Mouse (Mus musculus) lung, postnatal 4 days (tissue): ENCODE data around the gene Maml3.

ENCODE experiments used
- DNase-seq, 2 experiments: peaks; one replicate each; pipeline ENCODE4 v3.0.0; 2021

Gene Maml3

DNA sequence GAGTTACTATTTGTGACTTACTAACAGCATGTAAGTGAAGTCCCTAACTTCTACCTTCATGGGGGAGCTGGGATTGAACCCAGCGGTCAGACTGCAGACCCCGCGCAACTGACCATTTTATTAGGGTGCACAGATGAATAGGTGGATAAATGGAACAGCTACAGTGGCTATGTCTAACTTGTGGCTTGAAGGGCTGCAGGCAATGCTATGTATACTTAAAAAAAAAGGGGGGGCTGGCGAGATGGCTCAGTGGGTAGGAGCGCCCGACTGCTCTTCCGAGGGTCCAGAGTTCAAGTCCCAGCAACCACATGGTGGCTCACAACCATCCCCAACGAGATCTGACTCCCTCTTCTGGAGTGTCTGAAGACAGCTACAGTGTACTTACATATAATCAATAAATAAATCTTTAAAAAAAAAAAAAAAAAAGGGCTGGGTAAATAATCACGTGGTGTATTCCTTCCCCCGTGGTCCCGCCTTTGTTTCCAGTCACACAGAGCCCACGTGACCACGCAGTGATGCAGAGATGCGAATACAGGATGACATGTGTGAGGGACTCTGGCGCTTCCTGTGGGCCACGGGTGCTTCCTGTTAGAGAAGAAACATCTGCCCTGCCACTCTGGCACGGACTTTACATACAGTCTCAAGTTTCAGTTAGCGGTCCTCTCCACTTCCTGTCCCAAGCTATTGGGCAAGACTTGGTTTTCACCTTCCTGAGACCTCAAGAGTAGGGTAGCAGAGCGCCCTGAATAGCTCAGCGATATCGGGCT is 105.0 kb downstream of the Maml3 start:
- DNase-seq: peak; percentile 73 to 87

DNA sequence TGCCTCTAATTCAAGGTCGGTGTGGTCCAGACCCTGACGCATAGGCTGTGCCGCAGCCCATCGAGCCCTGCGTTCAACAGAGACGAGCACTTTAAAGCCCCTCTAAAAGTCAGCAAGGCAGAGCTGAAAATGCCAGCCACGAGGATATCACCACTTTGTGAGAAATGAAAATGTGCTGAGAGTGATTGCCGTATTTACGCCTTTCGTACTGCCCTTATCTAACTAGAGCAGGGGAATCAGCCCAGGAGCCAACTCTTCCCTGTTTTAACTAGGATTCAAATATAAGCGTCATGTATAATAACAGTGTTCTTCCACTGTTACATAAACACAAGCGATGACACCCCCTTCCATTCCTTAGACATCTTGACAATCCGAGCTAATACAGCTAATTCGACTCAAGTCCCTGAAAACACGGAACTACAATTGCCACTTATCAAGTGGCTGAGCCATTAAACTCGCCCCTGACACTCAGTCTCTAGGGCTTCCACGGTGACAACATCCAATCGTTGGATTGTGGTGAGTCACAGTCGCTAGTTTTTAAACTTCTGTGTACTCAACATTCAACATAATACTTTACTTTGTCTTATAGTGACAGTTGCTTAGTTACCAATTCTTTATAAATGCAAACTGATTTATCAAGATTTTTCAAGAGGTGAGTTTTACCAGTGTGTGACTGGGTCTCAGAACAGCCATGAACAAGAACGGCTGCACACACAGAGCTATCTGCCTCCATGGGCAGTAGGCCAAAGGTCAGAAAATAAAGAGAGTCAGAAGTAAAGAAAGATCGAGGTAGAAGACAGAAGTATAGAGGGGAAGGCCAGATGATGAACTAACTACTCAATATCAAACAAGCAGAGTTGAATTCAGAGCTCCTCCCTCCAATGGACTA is 106.1 kb downstream of the Maml3 start:
- DNase-seq: peak in 1 of 2 experiments; percentile 22

DNA sequence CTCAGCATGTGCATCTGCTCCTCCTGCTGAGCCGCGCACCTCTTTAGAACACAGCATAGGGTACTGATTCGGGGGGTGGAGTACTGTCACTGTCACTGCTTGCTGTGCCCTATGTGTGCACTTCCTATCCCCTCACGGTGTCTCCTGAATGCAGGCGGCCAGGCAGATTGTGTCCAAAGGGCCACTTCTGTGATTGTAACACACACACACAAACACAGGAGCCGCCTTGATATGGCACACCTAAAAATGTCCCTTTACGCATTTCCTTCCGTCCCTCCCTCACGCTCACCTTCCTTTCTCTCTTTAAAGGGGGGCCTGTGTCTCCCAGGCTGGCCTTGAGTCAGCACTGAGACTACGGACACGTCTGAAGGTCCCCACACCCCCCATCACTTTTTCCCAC is 107.3 kb downstream of the Maml3 start:
- no peak for DNase-seq

DNA sequence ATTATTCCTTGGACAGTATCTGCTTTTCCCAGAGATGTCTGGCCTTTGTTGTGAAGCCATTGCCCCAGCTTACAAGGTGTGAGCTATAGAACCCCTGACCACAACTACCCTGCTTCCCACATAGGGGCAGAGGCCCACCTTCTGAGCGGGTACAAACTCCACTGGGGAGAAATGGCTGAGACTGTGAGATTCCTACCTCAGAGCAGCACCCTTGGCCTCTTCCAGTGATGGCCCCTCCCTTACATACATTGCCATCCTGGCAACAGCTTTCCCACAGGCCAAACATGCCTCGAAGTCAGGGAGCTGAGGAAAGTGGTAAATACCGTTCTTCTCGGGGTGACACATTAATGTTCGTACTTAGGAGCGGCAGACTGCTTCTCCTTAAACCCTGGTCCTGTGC is 118.4 kb downstream of the Maml3 start:
- no peak for DNase-seq

DNA sequence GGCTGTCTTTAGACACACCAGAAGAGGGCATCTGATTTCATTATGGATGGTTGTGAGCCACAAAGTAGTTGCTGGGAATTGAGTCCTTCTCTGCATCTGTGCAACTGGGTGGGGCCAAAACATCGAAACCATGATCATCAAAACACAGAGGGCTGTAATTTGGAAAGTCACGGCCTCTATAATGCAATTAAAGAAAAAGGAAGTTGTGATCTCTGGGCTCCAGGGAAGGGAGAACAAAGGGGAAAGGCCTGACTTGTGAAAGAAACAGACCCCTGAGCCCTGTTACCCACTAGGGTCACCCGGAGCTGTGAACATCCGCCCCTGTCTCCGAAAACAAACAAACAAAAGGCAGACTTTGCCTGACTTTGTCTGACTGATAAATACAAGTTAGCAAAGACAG is 123.4 kb downstream of the Maml3 start:
- no peak for DNase-seq

DNA sequence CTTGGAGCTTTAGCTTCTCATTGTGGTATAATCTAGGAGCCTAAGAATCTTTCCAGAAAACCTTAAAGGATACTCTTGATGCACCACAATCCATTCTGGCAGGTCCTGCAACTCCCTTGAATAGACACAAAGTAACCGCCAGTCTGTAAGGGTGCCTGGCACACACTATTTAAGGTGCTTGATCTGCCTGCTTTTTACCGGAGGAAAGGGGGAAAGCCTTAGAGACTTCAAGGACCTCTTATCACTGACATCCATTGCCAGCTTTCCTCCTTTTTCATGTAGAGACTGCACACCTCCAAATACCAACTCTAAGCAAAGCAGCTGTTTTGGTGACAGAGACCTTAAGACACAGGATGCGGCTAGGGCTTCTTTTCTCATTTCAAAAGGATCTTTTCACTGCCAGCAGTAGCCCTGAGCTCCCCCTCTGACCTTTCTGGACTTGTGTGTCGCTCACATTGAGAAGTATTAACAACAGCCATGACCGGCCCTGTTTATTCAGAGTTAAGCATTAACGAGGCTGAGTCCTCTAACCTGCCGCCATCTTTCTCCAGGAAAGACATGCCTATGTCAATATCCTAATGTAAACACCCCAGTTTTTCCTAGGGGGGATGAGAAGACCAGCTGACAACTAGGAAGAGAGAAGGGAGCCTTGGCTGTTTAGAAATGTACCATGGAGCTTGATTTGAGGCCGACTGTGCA is 127.1 kb downstream of the Maml3 start:
- DNase-seq: no peak

DNA sequence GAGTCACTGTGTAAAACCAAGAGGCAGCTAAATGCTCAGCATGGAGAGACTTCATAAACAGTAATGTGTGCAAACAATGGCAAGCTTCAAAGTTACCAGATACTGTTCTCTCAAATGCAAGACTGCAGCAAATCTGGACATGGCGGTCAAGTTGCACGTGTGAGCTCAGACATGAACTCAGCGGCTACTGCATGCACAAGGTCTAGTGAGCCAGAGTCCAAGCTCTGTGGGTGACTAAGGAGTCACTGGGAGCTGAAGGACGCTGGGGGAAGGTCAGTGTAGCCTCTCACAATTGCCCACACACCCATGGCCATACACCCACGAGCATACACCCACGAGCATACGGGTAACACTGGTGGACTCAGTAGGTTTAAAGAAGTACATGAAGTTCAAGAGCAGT is 130.3 kb downstream of the Maml3 start:
- DNase-seq: no peak

DNA sequence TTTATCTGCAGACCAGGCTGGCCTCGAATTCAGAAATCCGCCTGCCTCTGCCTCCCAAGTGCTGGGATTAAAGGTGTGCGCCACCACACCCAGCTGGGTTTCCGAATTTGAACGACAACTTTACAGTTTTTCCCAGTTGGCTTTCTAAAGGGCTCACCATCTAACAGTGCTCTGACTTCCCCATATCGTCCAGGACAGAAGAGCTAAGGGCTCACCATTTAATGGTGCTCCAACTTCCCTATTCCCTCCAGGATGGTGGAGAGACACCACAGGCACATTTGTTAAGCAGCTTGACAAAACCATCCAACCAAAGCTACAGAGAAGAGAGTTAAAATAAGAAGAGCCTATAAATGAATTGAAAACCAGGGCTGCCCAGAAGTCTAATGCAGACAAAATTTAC is 130.7 kb downstream of the Maml3 start:
- DNase-seq: no peak

DNA sequence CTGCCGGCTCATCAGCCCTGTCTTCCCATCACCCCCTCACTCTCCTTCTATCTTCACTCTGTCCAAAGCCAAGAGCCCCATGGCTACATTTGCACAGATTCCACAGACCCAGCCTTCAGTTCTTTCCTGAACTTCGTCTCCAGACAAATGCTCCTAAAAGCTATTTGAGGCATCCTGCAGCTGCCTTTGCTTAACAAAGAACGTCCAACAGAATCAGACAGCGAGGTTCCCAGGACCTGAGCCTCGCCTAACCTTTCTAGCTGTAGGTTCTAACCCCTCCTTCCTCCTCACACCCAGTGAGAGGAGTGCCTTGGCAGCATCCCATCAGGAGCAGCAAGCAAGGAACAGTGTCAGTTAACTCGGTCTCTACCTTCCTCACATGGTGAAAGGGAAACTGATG is 132.3 kb downstream of the Maml3 start:
- DNase-seq: no peak

DNA sequence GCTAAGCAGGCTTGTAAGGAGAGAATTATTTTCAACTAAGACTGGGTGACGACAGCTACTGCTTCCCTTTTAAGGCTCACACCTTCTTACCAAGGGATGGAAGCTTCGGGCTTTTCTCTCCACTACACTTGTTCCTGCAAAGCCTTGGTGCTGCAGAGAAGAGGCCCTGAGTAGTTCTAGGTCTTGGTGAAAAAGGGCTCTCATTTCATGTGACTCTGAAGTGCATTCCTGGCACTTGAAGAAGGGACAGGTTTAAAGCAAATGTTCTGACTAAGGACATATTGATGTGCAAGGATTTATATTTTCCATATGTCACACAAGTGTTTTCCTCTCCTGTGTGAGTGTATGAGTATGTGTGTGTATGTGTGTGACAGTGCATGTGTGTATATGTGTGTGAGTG is 134.4 kb downstream of the Maml3 start:
- DNase-seq: no peak

DNA sequence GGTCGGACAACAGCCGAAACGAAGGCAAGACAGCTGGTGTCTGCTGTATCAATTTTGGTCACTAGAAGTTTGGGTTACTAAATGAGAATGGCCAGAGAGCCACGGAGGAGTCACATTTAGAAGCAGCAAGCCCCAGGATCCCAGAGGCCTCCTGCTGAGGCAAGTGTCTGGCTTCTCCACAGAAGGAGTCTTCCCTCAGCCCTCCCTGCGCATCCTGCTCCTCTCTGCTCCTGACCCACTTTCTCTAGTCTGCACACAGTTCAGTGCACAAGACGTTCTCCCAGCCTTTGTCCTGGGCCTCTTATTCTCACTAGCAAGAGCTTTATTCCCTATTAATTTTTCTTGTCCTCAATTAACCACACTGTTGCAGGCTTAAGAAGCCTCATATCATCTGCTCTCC is 135.4 kb downstream of the Maml3 start:
- no peak for DNase-seq

DNA sequence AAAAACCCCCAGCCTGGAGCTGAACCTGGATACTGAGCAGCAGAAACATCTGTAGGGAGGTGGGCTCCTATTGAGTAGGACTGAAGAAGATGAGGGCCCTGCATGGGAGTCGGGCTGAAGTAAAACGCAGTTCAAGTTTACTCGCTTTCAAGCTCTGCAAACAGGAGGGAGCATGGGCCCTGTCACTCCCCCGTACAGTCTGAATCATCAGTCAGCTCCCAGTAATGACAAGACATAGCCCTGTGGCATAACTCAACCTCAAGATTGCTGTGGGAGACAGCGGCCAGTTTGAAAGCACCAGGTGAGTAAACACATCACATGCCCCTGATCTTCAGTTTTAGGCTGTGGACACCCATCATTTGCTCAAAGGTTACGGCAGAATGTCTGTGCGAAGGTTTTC is 139.0 kb downstream of the Maml3 start:
- no peak for DNase-seq

DNA sequence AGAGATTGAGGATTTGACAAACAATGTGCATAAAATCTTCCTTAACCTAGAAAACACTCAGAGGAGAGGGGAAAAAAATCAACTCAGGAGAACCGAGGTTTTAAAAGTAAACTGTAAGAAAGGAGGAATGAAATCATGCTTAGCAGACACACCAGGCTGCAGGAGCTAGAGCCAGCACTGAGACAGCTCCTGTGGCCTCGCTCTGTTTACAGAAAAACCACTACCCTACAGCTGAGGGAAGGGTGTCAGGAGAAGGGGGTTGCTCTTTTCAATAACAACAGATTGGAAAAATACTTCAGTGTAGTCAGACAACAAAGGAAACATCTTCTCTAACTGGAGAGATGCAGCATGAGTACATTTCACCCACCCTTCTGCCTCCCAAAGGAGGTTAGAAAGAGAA is 139.4 kb downstream of the Maml3 start:
- no peak for DNase-seq

DNA sequence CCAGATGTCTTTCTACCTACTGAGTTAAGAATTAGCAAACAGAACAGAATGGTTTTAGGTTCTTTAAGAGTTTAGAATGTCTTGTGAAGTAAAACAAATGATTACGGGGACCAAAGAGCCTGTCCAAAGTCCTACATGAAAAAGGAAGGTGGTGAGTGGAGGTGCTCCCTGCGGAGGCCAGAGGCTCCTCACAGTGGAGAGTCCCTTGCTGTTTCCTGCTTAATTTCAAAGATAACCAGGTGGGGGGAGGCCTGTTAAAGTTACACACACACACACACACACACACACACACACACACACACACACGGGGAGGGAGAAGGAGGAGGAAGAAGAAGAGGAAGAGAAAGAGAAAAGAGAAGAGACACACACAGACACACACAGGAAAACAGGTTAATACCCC is 139.9 kb downstream of the Maml3 start:
- no peak for DNase-seq

DNA sequence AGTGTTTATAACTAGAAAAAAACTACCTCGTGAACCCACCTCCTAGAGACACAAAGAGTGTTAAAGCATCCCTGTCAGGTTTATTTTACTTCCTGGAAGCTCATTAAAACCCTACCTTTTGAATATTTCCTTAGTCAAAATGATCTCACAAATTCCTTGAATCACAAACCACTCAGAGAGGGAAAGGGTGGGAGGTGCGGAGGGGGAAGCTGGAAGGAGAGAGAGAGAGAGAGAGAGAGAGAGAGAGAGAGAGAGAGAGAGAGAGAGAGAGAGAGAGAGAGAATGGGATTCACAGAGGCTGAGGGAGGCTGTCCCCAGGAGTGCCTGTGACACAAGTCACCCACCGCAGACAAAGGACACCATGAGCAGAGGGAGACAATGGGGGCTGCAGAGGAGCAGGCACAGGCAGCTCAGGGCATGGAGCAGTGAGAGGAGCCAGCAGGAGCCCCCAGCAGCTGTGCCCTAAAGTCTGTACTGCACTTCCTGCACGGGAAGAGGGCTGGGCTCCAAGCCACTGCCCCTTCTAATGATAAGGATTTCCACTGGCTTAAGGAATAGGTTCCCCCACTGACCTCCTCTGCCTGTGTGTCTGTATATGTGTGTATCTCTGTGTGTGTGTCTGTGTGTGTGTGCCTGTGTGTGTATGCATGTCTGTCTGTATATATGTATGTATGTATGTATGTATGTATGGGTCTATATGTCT is 140.8 kb downstream of the Maml3 start:
- DNase-seq: no peak

DNA sequence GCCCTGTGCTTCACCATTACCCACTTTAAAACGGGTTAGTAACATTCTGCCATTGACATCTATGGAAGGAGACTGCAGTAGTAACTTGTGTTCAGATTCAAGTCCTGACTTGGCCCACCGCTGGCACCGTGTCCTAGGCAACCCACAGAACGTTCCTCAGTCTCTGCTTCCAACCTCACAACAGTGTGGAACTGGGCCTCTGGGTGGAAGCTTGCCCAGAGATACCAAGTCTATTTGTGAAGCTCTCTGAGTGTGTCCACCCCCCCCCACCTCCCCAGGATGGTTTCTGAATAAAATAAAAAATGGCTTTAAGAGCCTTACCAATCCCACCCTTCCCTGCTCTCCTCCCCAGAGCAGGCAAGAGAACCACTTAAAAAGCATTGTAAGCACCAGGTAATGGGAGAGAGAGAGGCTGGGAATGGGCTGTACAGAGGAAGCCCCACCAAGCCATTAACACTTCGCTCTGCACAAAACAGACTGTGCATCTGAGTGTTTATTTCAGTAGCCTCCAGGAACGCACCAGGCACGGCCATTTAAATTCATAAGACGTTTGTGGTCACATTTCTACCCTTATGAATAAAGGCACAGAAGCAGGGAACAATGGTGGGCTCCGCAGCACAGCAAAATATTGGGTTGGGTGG is 141.6 kb downstream of the Maml3 start:
- DNase-seq: no peak

DNA sequence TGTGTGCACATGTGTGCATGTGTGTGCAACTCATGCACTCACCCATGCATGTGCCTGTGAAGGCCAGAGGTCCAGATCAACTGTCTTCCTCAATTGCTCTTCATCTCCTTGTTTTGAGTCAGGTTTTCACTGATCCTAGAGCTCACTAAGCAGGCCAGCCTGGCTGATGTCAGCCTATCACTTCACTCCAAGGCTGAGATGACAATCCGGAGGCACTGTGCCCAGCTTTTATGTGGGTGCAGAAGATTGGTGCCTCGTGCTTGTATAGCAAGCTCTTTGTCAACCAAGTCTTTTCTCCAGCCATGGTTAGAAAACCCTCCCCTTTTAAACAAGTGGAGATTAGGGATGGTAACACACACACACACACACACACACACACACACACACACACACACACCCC is 146.1 kb downstream of the Maml3 start:
- DNase-seq: peak; percentile 27 to 73

DNA sequence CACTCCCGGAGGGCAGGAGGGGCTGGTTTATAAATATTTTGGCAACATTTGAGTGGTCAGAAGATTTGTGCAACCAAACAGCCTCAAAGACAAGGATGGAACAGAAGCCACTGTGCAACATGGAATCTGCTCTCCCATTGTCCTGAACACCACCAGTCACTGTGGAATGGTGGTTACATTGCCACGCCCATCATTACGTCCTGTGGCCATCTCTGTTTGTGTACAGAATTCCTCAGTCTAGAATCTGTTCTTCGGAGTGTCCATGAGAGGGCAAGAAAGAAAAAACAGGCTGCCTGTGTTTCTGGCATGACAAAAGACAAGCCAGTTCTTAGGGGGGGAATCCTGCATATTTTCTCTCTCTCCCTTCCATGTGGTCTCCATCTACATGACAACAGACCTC is 150.4 kb downstream of the Maml3 start:
- no peak for DNase-seq

DNA sequence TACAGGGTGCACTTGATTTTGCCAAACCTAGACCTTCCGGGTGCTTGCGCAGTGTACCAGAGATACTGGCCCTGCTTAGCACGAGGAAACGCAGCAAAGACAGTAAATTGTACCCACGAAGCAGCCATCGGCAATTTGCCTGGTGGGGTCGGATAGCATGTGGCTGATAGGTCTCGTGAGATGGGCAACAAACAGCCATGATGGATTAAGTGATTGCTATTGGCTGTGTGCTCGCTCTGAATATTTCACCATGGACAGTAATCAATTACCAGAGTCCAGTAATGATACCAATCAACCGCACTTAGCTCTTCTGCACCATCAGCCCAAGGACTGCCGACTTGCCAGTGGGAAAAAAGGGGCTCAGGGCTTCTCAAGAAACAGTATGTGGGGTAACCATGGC is 150.9 kb downstream of the Maml3 start:
- no peak for DNase-seq

DNA sequence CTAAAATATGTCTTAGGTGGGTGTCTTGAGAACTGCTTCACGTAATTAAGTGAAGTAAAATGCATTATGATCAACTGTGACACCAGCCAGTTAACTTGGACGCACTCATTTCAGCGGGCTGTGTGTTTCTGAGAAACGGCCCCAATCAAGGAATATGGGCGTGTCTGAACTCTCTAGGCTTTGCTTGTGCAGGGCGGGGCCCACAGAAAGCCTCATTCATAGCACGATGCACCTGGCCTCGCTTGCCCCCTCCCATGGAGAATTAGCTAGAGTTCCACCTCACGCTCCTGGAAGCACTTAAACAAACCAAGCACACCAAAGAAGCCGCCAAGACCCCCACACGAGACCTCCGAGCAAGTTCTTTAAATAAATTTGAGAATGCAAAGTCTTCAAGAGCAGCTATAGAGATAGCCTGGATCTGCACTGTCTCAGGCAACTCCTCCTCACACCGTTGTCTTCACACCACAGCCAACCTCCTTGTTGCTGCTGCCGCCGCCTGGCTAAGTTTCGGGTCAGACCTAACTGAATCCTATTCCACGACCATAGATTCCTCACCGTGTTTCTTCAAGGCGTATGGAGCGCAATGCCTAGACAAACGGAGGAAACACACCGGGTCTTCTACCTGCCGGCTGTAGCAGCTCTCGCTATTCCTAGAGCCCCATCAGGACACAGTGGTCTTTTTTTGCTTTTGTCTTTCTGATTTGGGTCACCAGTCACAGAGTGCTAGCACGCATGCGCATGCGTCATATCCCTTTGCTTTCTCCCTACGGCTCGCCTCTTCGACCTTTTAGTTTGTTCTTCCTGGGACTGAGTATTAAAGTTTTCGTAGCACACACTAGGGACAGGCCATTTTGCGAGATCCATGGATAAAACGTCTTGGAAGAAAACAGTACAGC is 151.9 kb downstream of the Maml3 start:
- no peak for DNase-seq

DNA sequence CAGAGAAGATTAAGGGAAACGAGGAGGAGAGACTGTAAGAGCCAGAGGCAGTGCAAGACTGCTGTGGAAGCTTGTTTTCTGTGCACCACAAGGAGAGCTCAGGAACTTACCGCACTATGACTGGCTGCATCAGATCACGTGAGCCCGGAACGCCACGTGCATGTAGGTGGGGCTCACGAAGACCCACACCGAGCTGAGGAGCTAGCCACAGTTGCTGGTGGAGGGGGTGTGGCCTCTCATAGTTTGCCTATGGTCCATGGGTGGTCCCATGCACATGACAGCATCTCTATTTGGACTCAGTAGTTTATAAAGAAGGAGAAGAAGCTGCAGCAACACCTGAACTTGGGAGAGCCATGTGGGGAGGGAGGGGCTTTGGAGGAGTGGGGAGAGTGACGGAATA is 152.6 kb downstream of the Maml3 start:
- no peak for DNase-seq
